Mouse (Mus musculus) embryonic fibroblast, embryonic 13.5 days (primary cell): ENCODE data around the gene Skint1.

ENCODE experiments used
- CTCF ChIP-seq: IDR thresholded peaks from 2 replicates; pipeline ENCODE4 v1.5.1; 2011; ENCODE audit warnings: mild to moderate bottlenecking, control low read depth, low read length, moderate library complexity, borderline replicate concordance; ENCODE audit not compliant: insufficient read depth
- POLR2A ChIP-seq: IDR thresholded peaks from 2 replicates; pipeline ENCODE4 v1.6.1; 2011; ENCODE audit warnings: low read depth, mild to moderate bottlenecking, control low read depth, low read length, moderate library complexity

DNA sequence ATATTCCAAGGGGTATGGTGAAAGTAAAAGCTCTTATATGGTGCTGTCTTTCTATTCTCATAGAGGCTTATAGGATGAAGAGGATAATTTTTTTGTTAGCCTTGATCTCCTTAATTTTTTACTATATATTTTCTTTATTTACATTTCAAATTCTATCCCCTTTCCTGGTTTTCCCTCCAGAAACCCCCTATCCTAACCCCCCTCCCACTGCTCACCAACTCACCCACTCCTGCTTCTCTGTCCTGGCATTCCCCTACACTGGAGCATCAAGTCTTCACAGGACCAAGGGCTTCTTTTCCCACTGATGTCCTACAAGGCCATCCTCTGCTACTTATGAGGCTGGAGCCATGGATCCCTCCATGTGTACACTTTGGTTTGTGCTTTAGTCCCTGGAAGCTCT is 65.6 kb downstream of the Skint1 start, which contains the start of gene Skint4:
- TF ChIP-seq CTCF = no peak
- no peak for TF ChIP-seq POLR2A
